ENCODE assay signal across 19 mouse cellular contexts in the genomic region with DNA sequence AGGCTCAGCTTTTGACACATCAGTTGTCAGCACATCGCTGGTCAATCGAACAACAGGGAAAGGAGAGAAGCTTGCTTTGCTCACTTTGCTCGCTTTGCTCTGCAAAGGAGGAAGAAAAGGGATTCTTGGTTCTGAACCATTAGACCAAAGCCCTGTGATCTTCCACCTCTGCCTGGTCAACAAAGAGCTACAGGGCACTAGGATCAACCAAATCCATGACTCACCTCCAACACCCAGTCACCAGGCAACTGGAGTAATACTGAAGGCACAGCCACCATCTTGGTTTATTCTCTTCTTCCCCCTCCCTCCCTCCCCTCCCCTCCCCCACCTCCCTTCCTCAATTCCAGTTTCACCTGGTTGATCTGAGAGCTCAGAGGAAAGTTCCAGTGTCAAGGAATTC. TPM values are rescaled to one million over a fixed set of nuclear protein-coding genes. Genes with fewer than 3 reads are reported as not detected.
DNase-seq lines count a peak whose midpoint lies in the region; ATAC-seq and TF ChIP-seq lines count a peak whose summit lies in the region.
"Had no signal": no experiment of that assay in that cellular context is flagged by ENCODE, and none has a peak within 500 bp of the region (broad histone marks: within the 10 kb centered on the region; RNA-seq: fewer than 3 reads in every experiment).

No protein-coding gene starts in this region.

- peak; percentile 54 for ATAC-seq in kidney, postnatal 0 days (replicated peaks; ENCODE audit: low FRiP score, low read depth)
- no peak for ATAC-seq in stomach, embryonic 15.5 days (ENCODE audit: insufficient read depth, low FRiP score, low read depth)
- no peak for ATAC-seq in hindbrain, embryonic 16.5 days
- ATAC-seq: forebrain, embryonic 16.5 days had no signal

- peak overlapping the region; percentile 21; the same call in 1 of the 2 replicates for H3K27ac ChIP-seq in kidney, adult 2 months (ENCODE audit: insufficient read depth, low read depth, low read length)
- peak overlapping the region; percentile 76 for H3K27ac ChIP-seq in kidney, postnatal 0 days
- H3K27ac ChIP-seq in stomach, embryonic 15.5 days, result peak overlapping the region; percentile 63; the same call in 1 of the 2 replicates
- H3K27ac ChIP-seq in hindbrain, embryonic 16.5 days (ENCODE audit: low read depth, low read length), result no peak overlapping the region
- H3K27ac ChIP-seq: forebrain, embryonic 12.5 days; heart, adult 2 months; heart, embryonic 15.5 days; hindbrain, embryonic 14.5 days had no signal

- H3K27me3 ChIP-seq in kidney, adult 2 months (replicated peaks; ENCODE audit: control insufficient read depth, insufficient read depth, low read length), result no peaks in the 10 kb centered on the region
- no peaks in the 10 kb centered on the region for H3K27me3 ChIP-seq in kidney, postnatal 0 days (ENCODE audit: insufficient read depth, low read length)
- no peaks in the 10 kb centered on the region for H3K27me3 ChIP-seq in stomach, embryonic 15.5 days (replicated peaks)
- H3K27me3 ChIP-seq in hindbrain, embryonic 16.5 days (replicated peaks; ENCODE audit: control insufficient read depth, insufficient read depth, low read length), result no peaks in the 10 kb centered on the region
- H3K27me3 ChIP-seq: forebrain, embryonic 12.5 days; heart, embryonic 15.5 days had no signal

- TF ChIP-seq POLR2A in kidney, adult 2 months (IDR thresholded peaks at IDR 0.05; ENCODE audit: low read depth, low read length), result no peak

- no peak for DNase-seq in kidney, adult 2 months
- no peak for DNase-seq in kidney, postnatal 25 days
- DNase-seq in kidney, postnatal 0 days (ENCODE audit: low spot score), result no peak
- no peak for DNase-seq in kidney, postnatal 10 days
- DNase-seq: adrenal gland, adult 2 months; adrenal gland, postnatal 25 days; cerebellum, adult 2 months; cerebellum, postnatal 10 days; gastrocnemius, postnatal 14 days; heart, adult 2 months; heart, postnatal 14 days had no signal

- no peaks in the 10 kb centered on the region for H3K4me1 ChIP-seq in kidney, adult 2 months (ENCODE audit: control insufficient read depth, insufficient read depth, low read length)
- peaks cover 9% of the 10 kb centered on the region; the same call in 1 of the 2 replicates for H3K4me1 ChIP-seq in kidney, postnatal 0 days (replicated peaks; ENCODE audit: insufficient read depth, low read length)
- H3K4me1 ChIP-seq in stomach, embryonic 15.5 days, result peaks cover 15% of the 10 kb centered on the region; the same call in 1 of the 2 replicates
- H3K4me1 ChIP-seq in hindbrain, embryonic 16.5 days (ENCODE audit: control insufficient read depth, insufficient read depth, low read depth, low read length), result no peaks in the 10 kb centered on the region

- no peak for TF ChIP-seq CTCF in kidney, adult 2 months (conservative IDR thresholded peaks at IDR 0.05; ENCODE audit: insufficient read depth, insufficient read length, low read depth, low read length)
- no peak for TF ChIP-seq CTCF in kidney, postnatal 0 days (IDR thresholded peaks at IDR 0.05; ENCODE audit: low read depth)

- H3K9me3 ChIP-seq in kidney, postnatal 0 days (replicated peaks; ENCODE audit: low read length), result no peaks in the 10 kb centered on the region
- H3K9me3 ChIP-seq in stomach, embryonic 15.5 days, result no peaks in the 10 kb centered on the region
- no peaks in the 10 kb centered on the region for H3K9me3 ChIP-seq in hindbrain, embryonic 16.5 days (ENCODE audit: control insufficient read depth, low read length)
- H3K9me3 ChIP-seq: forebrain, embryonic 12.5 days; heart, embryonic 15.5 days; hindbrain, embryonic 10.5 days had no signal

- 65% methylated on average over 3 of the region's 3 CpGs for WGBS in kidney, adult 2 months
- WGBS in kidney, postnatal 0 days, result 82% methylated on average over 3 of the region's 3 CpGs
- 87% methylated on average over 3 of the region's 3 CpGs for WGBS in stomach, embryonic 15.5 days
- WGBS in hindbrain, embryonic 16.5 days, result 100% methylated on average over 3 of the region's 3 CpGs

- H3K4me3 ChIP-seq in kidney, adult 2 months (ENCODE audit: insufficient read depth, low read depth, low read length), result no peak overlapping the region
- no peak overlapping the region for H3K4me3 ChIP-seq in kidney, postnatal 0 days (replicated peaks; ENCODE audit: low read depth, low read length)
- no peak overlapping the region for H3K4me3 ChIP-seq in stomach, embryonic 15.5 days (replicated peaks)
- no peak overlapping the region for H3K4me3 ChIP-seq in hindbrain, embryonic 16.5 days (ENCODE audit: low read length)
- H3K4me3 ChIP-seq: forebrain, embryonic 12.5 days; heart, adult 2 months; heart, embryonic 15.5 days; hindbrain, embryonic 10.5 days had no signal

- no peaks in the 10 kb centered on the region for H3K36me3 ChIP-seq in kidney, adult 2 months (ENCODE audit: control insufficient read depth, insufficient read depth, low read length)
- H3K36me3 ChIP-seq in kidney, postnatal 0 days (ENCODE audit: insufficient read depth, low read length), result no peaks in the 10 kb centered on the region
- H3K36me3 ChIP-seq in stomach, embryonic 15.5 days, result no peaks in the 10 kb centered on the region
- H3K36me3 ChIP-seq in hindbrain, embryonic 16.5 days (ENCODE audit: control insufficient read depth, insufficient read depth, low read length), result no peaks in the 10 kb centered on the region
- H3K36me3 ChIP-seq: forebrain, embryonic 12.5 days; heart, embryonic 15.5 days; hindbrain, embryonic 10.5 days had no signal

- H3K4me2 ChIP-seq in kidney, postnatal 0 days (ENCODE audit: low read length), result no peak overlapping the region
- no peak overlapping the region for H3K4me2 ChIP-seq in stomach, embryonic 15.5 days
- H3K4me2 ChIP-seq in hindbrain, embryonic 16.5 days (ENCODE audit: low read length), result no peak overlapping the region
- H3K4me2 ChIP-seq: forebrain, embryonic 12.5 days; heart, embryonic 11.5 days; heart, embryonic 15.5 days; hindbrain, embryonic 14.5 days had no signal

- no peak overlapping the region for H3K9ac ChIP-seq in kidney, postnatal 0 days (ENCODE audit: low read depth, low read length)
- H3K9ac ChIP-seq in stomach, embryonic 15.5 days, result no peak overlapping the region
- no peak overlapping the region for H3K9ac ChIP-seq in hindbrain, embryonic 16.5 days (ENCODE audit: low read depth, low read length)
- H3K9ac ChIP-seq: forebrain, embryonic 12.5 days; heart, embryonic 15.5 days; hindbrain, embryonic 14.5 days had no signal

RNA-seq across cellular contexts. Expression of gene Tiam1, which starts 45.8 kb away (rescaled TPM):
- 2.6 and 4.0 TPM in 2 replicates for polyA plus RNA-seq in kidney, adult 2 months (2012; rRNA removed)
- 10.8 and 11.5 TPM in 2 replicates for polyA plus RNA-seq in kidney, postnatal 0 days (2015; fragmentation: Nextera tagmentation; extraction: Ambion mirVana)
- 19.1 and 19.5 TPM in 2 replicates for polyA plus RNA-seq in stomach, embryonic 15.5 days (2015; fragmentation: Nextera tagmentation; extraction: Ambion mirVana)
- polyA plus RNA-seq in hindbrain, embryonic 16.5 days (2015; fragmentation: Nextera tagmentation; extraction: Ambion mirVana), result 16.6 and 21.1 TPM in 2 replicates
